ENCODE assay signal across 11 mouse cellular contexts in genomic region chr12:33344970-33345772, GRCm38 (mm10). TPM values are rescaled to one million over a fixed set of nuclear protein-coding genes. Genes with fewer than 3 reads are reported as not detected.
DNase-seq lines count a peak whose midpoint lies in the region; ATAC-seq lines count a peak whose summit lies in the region.
"Had no signal": no experiment of that assay in that cellular context is flagged by ENCODE, and none has a peak within 500 bp of the region (broad histone marks: within the 10 kb centered on the region; RNA-seq: fewer than 3 reads in every experiment).

No protein-coding gene starts in this region.

- no peak overlapping the region for H3K27ac ChIP-seq in heart, embryonic 13.5 days (replicated peaks)
- no peak overlapping the region for H3K27ac ChIP-seq in embryonic facial prominence, embryonic 11.5 days (replicated peaks; ENCODE audit: low read depth, low read length)
- peak overlapping the region; percentile 32; the same call in 1 of the 2 replicates for H3K27ac ChIP-seq in neural tube, embryonic 12.5 days

- DNase-seq in heart, postnatal 4 days = no peak
- peak; percentile 54 for DNase-seq in embryonic facial prominence, embryonic 11.5 days (ENCODE audit: low spot score)
- peak; percentile 64 to 83 for DNase-seq in left cerebral cortex, postnatal 25 days (ENCODE audit: low spot score in 2 of 2)
- DNase-seq in urinary bladder, adult 2 months (ENCODE audit: low spot score) = no peak
- no peak for DNase-seq in yolk sac, embryonic 10.5 days (ENCODE audit: low spot score)
- DNase-seq in heart, postnatal 10 days = no peak

- H3K27me3 ChIP-seq in heart, embryonic 13.5 days (replicated peaks) = peaks cover 31% of the 10 kb centered on the region
- no peaks in the 10 kb centered on the region for H3K27me3 ChIP-seq in embryonic facial prominence, embryonic 11.5 days (ENCODE audit: control insufficient read depth, insufficient read depth, low read length)
- H3K27me3 ChIP-seq in neural tube, embryonic 12.5 days (replicated peaks) = peaks cover 15% of the 10 kb centered on the region

- ATAC-seq in heart, embryonic 13.5 days (ENCODE audit: extremely low read depth, insufficient number of reproducible peaks, low FRiP score, low TSS enrichment) = no peak
- 0 out of 2 replicates have a peak, but pooled peaks have one; percentile 37 for ATAC-seq in embryonic facial prominence, embryonic 11.5 days (replicated peaks; ENCODE audit: insufficient number of reproducible peaks, low FRiP score, low TSS enrichment, low read depth)
- peak; percentile 48; the same call in 1 of the 2 replicates for ATAC-seq in neural tube, embryonic 12.5 days (ENCODE audit: low FRiP score, low read depth)

- H3K4me2 ChIP-seq in heart, embryonic 13.5 days = peak overlapping the region; percentile 61
- H3K4me2 ChIP-seq in embryonic facial prominence, embryonic 11.5 days (ENCODE audit: low read depth, low read length) = peak overlapping the region; percentile 30
- H3K4me2 ChIP-seq in neural tube, embryonic 12.5 days (replicated peaks) = peak overlapping the region; percentile 58

- H3K4me3 ChIP-seq in heart, embryonic 13.5 days = peak overlapping the region; percentile 21
- H3K4me3 ChIP-seq in embryonic facial prominence, embryonic 11.5 days (ENCODE audit: low read depth, low read length) = no peak overlapping the region
- peak overlapping the region; percentile 3; the same call in 1 of the 2 replicates for H3K4me3 ChIP-seq in neural tube, embryonic 12.5 days
- H3K4me3 ChIP-seq: myocyte had no signal

- 0 out of 2 replicates have a peak, but pooled peaks cover 5% of the 10 kb centered on the region for H3K9me3 ChIP-seq in heart, embryonic 13.5 days
- no peaks in the 10 kb centered on the region for H3K9me3 ChIP-seq in embryonic facial prominence, embryonic 11.5 days (replicated peaks; ENCODE audit: control insufficient read depth, low read length)
- no peaks in the 10 kb centered on the region for H3K9me3 ChIP-seq in neural tube, embryonic 12.5 days

- intact Hi-C loops in left cerebral cortex, postnatal 25 days (cut with DNase I) = no loop called here
- intact Hi-C loops in heart, postnatal 10 days (cut with DNase I) = no loop called here

- H3K4me1 ChIP-seq in heart, embryonic 13.5 days = peaks cover 51% of the 10 kb centered on the region
- H3K4me1 ChIP-seq in embryonic facial prominence, embryonic 11.5 days (ENCODE audit: control insufficient read depth, insufficient read depth, low read length) = peaks cover 10% of the 10 kb centered on the region
- peaks cover 35% of the 10 kb centered on the region for H3K4me1 ChIP-seq in neural tube, embryonic 12.5 days

- peaks cover 14% of the 10 kb centered on the region for H3K36me3 ChIP-seq in heart, embryonic 13.5 days
- H3K36me3 ChIP-seq in embryonic facial prominence, embryonic 11.5 days (replicated peaks; ENCODE audit: control insufficient read depth, insufficient read depth, low read depth, low read length) = no peaks in the 10 kb centered on the region
- peaks cover 4% of the 10 kb centered on the region; the same call in 1 of the 2 replicates for H3K36me3 ChIP-seq in neural tube, embryonic 12.5 days

- peak overlapping the region; percentile 56 for H3K9ac ChIP-seq in heart, embryonic 13.5 days
- H3K9ac ChIP-seq in embryonic facial prominence, embryonic 11.5 days (replicated peaks; ENCODE audit: low read length) = no peak overlapping the region
- peak overlapping the region; percentile 41; the same call in 1 of the 2 replicates for H3K9ac ChIP-seq in neural tube, embryonic 12.5 days

- 11% methylated on average over 25 of the region's 25 CpGs for WGBS in heart, embryonic 13.5 days
- WGBS in embryonic facial prominence, embryonic 11.5 days = 6% methylated on average over 25 of the region's 25 CpGs
- 5% methylated on average over 25 of the region's 25 CpGs for WGBS in neural tube, embryonic 12.5 days

RNA-seq across cellular contexts. Expression of gene Efcab10, which starts 49.5 kb away (rescaled TPM):
- not detected in 2 replicates for polyA plus RNA-seq in heart, embryonic 13.5 days (2015; fragmentation: Nextera tagmentation; extraction: Ambion mirVana)
- total RNA-seq in heart, postnatal 4 days (2021) = not detected
- polyA plus RNA-seq in embryonic facial prominence, embryonic 11.5 days (2014; fragmentation: Nextera tagmentation; extraction: Ambion mirVana) = 0.66 and 0.78 TPM in 2 replicates
- total RNA-seq in left cerebral cortex, postnatal 25 days (2021) = 1 to 10 TPM; 2.1 to 2.3 TPM
- 0.61 and 1.1 TPM in 2 replicates for polyA plus RNA-seq in neural tube, embryonic 12.5 days (2016; fragmentation: Nextera tagmentation; extraction: Ambion mirVana)
- polyA plus RNA-seq in urinary bladder, adult 2 months (2012; rRNA removed) = not detected in 2 replicates
- total RNA-seq in heart, postnatal 10 days (2021) = not detected
- total RNA-seq: common myeloid progenitor, adult 5-6 weeks had no signal
- polyA plus RNA-seq: C2C12, myocyte had no signal

Comparison
In these comparisons a context has a peak if more than half of its experiments do, and no peak if none do; other contexts are left out.
1. DNase-seq: peak in embryonic facial prominence, embryonic 11.5 days (single experiment) and left cerebral cortex, postnatal 25 days (2 of 2); none in heart, postnatal 4 days (single experiment), urinary bladder, adult 2 months (single experiment), yolk sac, embryonic 10.5 days (single experiment) and heart, postnatal 10 days (0 of 2).
2. Peak in every context shown above with its lines, with median percentiles within 50 percentile points of each other: H3K4me2 ChIP-seq.